Mouse (Mus musculus) heart, adult 8-10 months (tissue): ENCODE measurements around the gene Zbed5. TPM values are rescaled to one million over a fixed set of nuclear protein-coding genes. Genes with fewer than 3 reads are reported as not detected.

Experiments
- total RNA-seq, 4 experiments: library from RNA; stranded (reverse); gene quantifications; 2 replicates each; pipeline ENCODE4 v1.2.4; 2022

The Zbed5 gene
- total RNA-seq, 4 experiments from 2014 or later, result 0.19 to 0.47 (median 0.39) TPM

Other genes starting within 250 kb of the Zbed5 start
- gene Zfp11, start 225.6 kb upstream of the Zbed5 start, total RNA-seq, result 1 to 10 TPM; 2.9 to 3.9 (median 3.1) TPM
- gene Sept14, start 187.2 kb upstream of the Zbed5 start, total RNA-seq, result not detected
- gene Mrps17, start 180.2 kb upstream of the Zbed5 start, total RNA-seq, result 10 to 100 TPM; 86.3 to 98.9 (median 90.7) TPM
- gene Nipsnap2, start 170.7 kb upstream of the Zbed5 start, total RNA-seq, result 1,000 to 10,000 TPM in 2 of 4 experiments, 100 to 1,000 TPM in 2; 969 to 1,032 (median 999) TPM
- 1 to 10 TPM; 8.0 to 10.0 (median 8.6) TPM for gene Psph, start 108.3 kb upstream of the Zbed5 start, total RNA-seq
- gene Sumf2, start 48.7 kb upstream of the Zbed5 start, total RNA-seq, result 10 to 100 TPM in 2 of 4 experiments, 1 to 10 TPM in 2; 5.9 to 11.7 (median 10.7) TPM
- gene Chchd2, start 8.3 kb upstream of the Zbed5 start, total RNA-seq, result 1,000 to 10,000 TPM; 1,037 to 1,147 (median 1,095) TPM
- gene Phkg1, start 2.8 kb downstream of the Zbed5 start, total RNA-seq, result 10 to 100 TPM; 14.9 to 25.5 (median 21.2) TPM
- gene Nupr1l, start 12.8 kb downstream of the Zbed5 start, total RNA-seq, result 1 to 10 TPM in 2 of 4 experiments, under 1 TPM in 2; 0.47 to 1.7 (median 1.0) TPM
- 10 to 100 TPM; 14.7 to 18.3 (median 17.0) TPM for gene Vkorc1l1, start 46.2 kb downstream of the Zbed5 start, total RNA-seq
- 10 to 100 TPM; 11.7 to 14.2 (median 12.8) TPM for gene Gusb, start 107.3 kb downstream of the Zbed5 start, total RNA-seq
- gene Asl, start 133.5 kb downstream of the Zbed5 start, total RNA-seq, result 1 to 10 TPM; 3.0 to 7.1 (median 6.3) TPM
- 10 to 100 TPM; 11.5 to 16.1 (median 14.5) TPM for gene Crcp, start 133.6 kb downstream of the Zbed5 start, total RNA-seq
- gene Tpst1, start 177.6 kb downstream of the Zbed5 start, total RNA-seq, result 10 to 100 TPM in 1 of 4 experiments, 1 to 10 TPM in 3; 8.2 to 10.6 (median 9.3) TPM
- gene Kctd7, start 249.1 kb downstream of the Zbed5 start, total RNA-seq, result 1 to 10 TPM; 2.1 to 3.6 (median 3.1) TPM